Mouse (Mus musculus) midbrain, embryonic 11.5 days (tissue): ENCODE data around the gene St3gal3. TPM values are rescaled to one million over a fixed set of nuclear protein-coding genes. Genes with fewer than 3 reads are reported as not detected.

Experiments
- ATAC-seq: fragments of 200-750 bp; cut with Nextera tagmentation; 2 replicates; pipeline ENCODE4 v1.8.0; 2017; ENCODE audit warnings: moderate TSS enrichment, moderate library complexity; ENCODE audit not compliant: low FRiP score
- DNase-seq: peaks from one replicate; pipeline ENCODE4 v3.0.0; 2015; ENCODE audit warnings: low spot score; ENCODE audit errors: missing footprints
- H3K27ac ChIP-seq: fragments of 300-500 bp; sonication (generic); 2 replicates; pipeline ENCODE4 v1.5.1; 2014; ENCODE audit warnings: low read depth, low read length
- H3K27me3 ChIP-seq: fragments of 300-500 bp; sonication (generic); 2 replicates; pipeline ENCODE4 v1.6.1; 2014; ENCODE audit warnings: mild to moderate bottlenecking, low read length, moderate library complexity, mixed read lengths; ENCODE audit not compliant: control insufficient read depth, insufficient read depth
- H3K36me3 ChIP-seq: fragments of 300-500 bp; sonication (generic); 2 replicates; pipeline ENCODE4 v1.6.1; 2014; ENCODE audit warnings: mild to moderate bottlenecking, low read length, moderate library complexity, mixed read lengths; ENCODE audit not compliant: control insufficient read depth, insufficient read depth
- H3K4me1 ChIP-seq: fragments of 300-500 bp; sonication (generic); 2 replicates; pipeline ENCODE4 v1.6.1; 2014; ENCODE audit warnings: low read length; ENCODE audit not compliant: control insufficient read depth, insufficient read depth
- H3K4me2 ChIP-seq: fragments of 300-500 bp; sonication (generic); 2 replicates; pipeline ENCODE4 v1.6.1; 2014; ENCODE audit warnings: mild to moderate bottlenecking, moderate library complexity
- H3K4me3 ChIP-seq: fragments of 300-500 bp; sonication (generic); 2 replicates; pipeline ENCODE4 v1.5.1; 2014; ENCODE audit warnings: low read depth, low read length
- H3K9ac ChIP-seq: fragments of 300-500 bp; sonication (generic); 2 replicates; pipeline ENCODE4 v1.6.1; 2014; ENCODE audit warnings: low read length
- H3K9me3 ChIP-seq: fragments of 300-500 bp; sonication (generic); 2 replicates; pipeline ENCODE4 v1.6.1; 2016; ENCODE audit warnings: low read length; ENCODE audit not compliant: control insufficient read depth
- WGBS: fragments of 180-500 bp; shearing (Covaris S2); extraction: QIAGEN DNeasy Blood & Tissue Kit; methylation state at CpG from one replicate; pipeline ENCODE4 v1.1.7; 2014; 5-methylcytosine and 5-hydroxymethylcytosine counted together
- polyA plus RNA-seq: library from polyadenylated mRNA; unstranded; fragments of >200 nt; fragmentation: Nextera tagmentation; extraction: Ambion mirVana; gene quantifications from 2 replicates; pipeline ENCODE4 v1.2.1, GENCODE M21; 2014

St3gal3 gene
- polyA plus RNA-seq, 1 experiment from 2014 or later, result 5.7 TPM

- peak; percentile 81 for DNase-seq
- Histone ChIP-seq H3K4me1 (peaks cover 9% of the 10 kb centered on the region; the same call in 1 of the 2 replicates), H3K9me3 (no peaks in the 10 kb centered on the region)
These were observed 138.0 kb downstream of the St3gal3 start for GRCm38 (mm10) chr4:117996701-117997100.

GRCm38 (mm10) chr4:117995461-117995860 lies 139.3 kb downstream of the St3gal3 start:
- H3K36me3 ChIP-seq, result no peaks in the 10 kb centered on the region
- no peak overlapping the region for H3K4me3 ChIP-seq
- ATAC-seq (no peak), DNase-seq (no peak)
- H3K27ac ChIP-seq, result no peak overlapping the region
- WGBS, result 100% methylated on average over 1 of the region's 1 CpGs
- no peaks in the 10 kb centered on the region for H3K27me3 ChIP-seq
- H3K4me2 ChIP-seq, result no peak overlapping the region
- H3K4me1 ChIP-seq, result peaks cover 9% of the 10 kb centered on the region; the same call in 1 of the 2 replicates
- H3K9ac ChIP-seq, result no peak overlapping the region
- H3K9me3 ChIP-seq, result no peaks in the 10 kb centered on the region

More at GRCm38 (mm10) chr4:117996701-117997100, 138.0 kb downstream of the St3gal3 start:
- Histone ChIP-seq H3K27me3 (no peaks in the 10 kb centered on the region), H3K4me2 (no peak overlapping the region), H3K9ac (no peak overlapping the region), H3K27ac (no peak overlapping the region), H3K4me3 (no peak overlapping the region), H3K36me3 (no peaks in the 10 kb centered on the region)
- 79% methylated on average over 5 of the region's 5 CpGs for WGBS
- ATAC-seq, result no peak

GRCm38 (mm10) chr4:117993421-117993820 lies 141.3 kb downstream of the St3gal3 start:
- Histone ChIP-seq H3K9me3 (no peaks in the 10 kb centered on the region), H3K27ac (no peak overlapping the region), H3K27me3 (no peaks in the 10 kb centered on the region), H3K4me1 (peaks cover 9% of the 10 kb centered on the region; the same call in 1 of the 2 replicates), H3K36me3 (no peaks in the 10 kb centered on the region), H3K4me2 (no peak overlapping the region), H3K9ac (no peak overlapping the region), H3K4me3 (no peak overlapping the region)
- DNase-seq (no peak), ATAC-seq (no peak)
- 86% methylated on average over 2 of the region's 2 CpGs for WGBS

GRCm38 (mm10) chr4:117992872-117993271 lies 141.8 kb downstream of the St3gal3 start:
- H3K27me3 ChIP-seq, result no peaks in the 10 kb centered on the region
- H3K4me1 ChIP-seq, result peaks cover 6% of the 10 kb centered on the region; the same call in 1 of the 2 replicates
- 84% methylated on average over 7 of the region's 7 CpGs for WGBS
- H3K9ac ChIP-seq, result no peak overlapping the region
- no peak overlapping the region for H3K4me2 ChIP-seq
- H3K9me3 ChIP-seq, result no peaks in the 10 kb centered on the region
- no peak for DNase-seq
- no peak overlapping the region for H3K27ac ChIP-seq
- H3K36me3 ChIP-seq, result no peaks in the 10 kb centered on the region
- H3K4me3 ChIP-seq, result no peak overlapping the region
- ATAC-seq, result no peak

GRCm38 (mm10) chr4:117992036-117992435 lies 142.7 kb downstream of the St3gal3 start:
- Histone ChIP-seq H3K4me3 (no peak overlapping the region), H3K9ac (no peak overlapping the region), H3K36me3 (no peaks in the 10 kb centered on the region), H3K4me2 (no peak overlapping the region), H3K9me3 (no peaks in the 10 kb centered on the region), H3K4me1 (no peaks in the 10 kb centered on the region), H3K27ac (no peak overlapping the region), H3K27me3 (no peaks in the 10 kb centered on the region)
- ATAC-seq (no peak), DNase-seq (peak; percentile 77)
- WGBS, result 88% methylated on average over 3 of the region's 3 CpGs

- H3K36me3 ChIP-seq, result no peaks in the 10 kb centered on the region
- no peak for ATAC-seq
- WGBS, result 87% methylated on average over 8 of the region's 8 CpGs
- H3K27ac ChIP-seq, result no peak overlapping the region
- H3K4me3 ChIP-seq, result no peak overlapping the region
- H3K27me3 ChIP-seq, result no peaks in the 10 kb centered on the region
- H3K9me3 ChIP-seq, result no peaks in the 10 kb centered on the region
- DNase-seq, result peak; percentile 49
- no peaks in the 10 kb centered on the region for H3K4me1 ChIP-seq
- H3K9ac ChIP-seq, result no peak overlapping the region
- no peak overlapping the region for H3K4me2 ChIP-seq
These were observed 143.6 kb downstream of the St3gal3 start for GRCm38 (mm10) chr4:117991055-117991627.

GRCm38 (mm10) chr4:117990571-117990970 lies 144.1 kb downstream of the St3gal3 start:
- Histone ChIP-seq H3K27me3 (no peaks in the 10 kb centered on the region), H3K36me3 (no peaks in the 10 kb centered on the region), H3K4me1 (no peaks in the 10 kb centered on the region), H3K27ac (no peak overlapping the region), H3K4me3 (no peak overlapping the region), H3K9ac (no peak overlapping the region), H3K4me2 (no peak overlapping the region), H3K9me3 (no peaks in the 10 kb centered on the region)
- no peak for ATAC-seq
- 59% methylated on average over 3 of the region's 3 CpGs for WGBS
- DNase-seq, result peak; percentile 56

- Histone ChIP-seq H3K9me3 (no peaks in the 10 kb centered on the region), H3K4me2 (no peak overlapping the region), H3K9ac (no peak overlapping the region), H3K4me3 (no peak overlapping the region), H3K27me3 (no peaks in the 10 kb centered on the region), H3K27ac (no peak overlapping the region), H3K4me1 (no peaks in the 10 kb centered on the region), H3K36me3 (no peaks in the 10 kb centered on the region)
- ATAC-seq, result no peak
- peak; percentile 68 for DNase-seq
- WGBS, result 71% methylated on average over 12 of the region's 12 CpGs
These were observed 144.9 kb downstream of the St3gal3 start for GRCm38 (mm10) chr4:117989801-117990200.

GRCm38 (mm10) chr4:117986766-117987165 lies 147.9 kb downstream of the St3gal3 start:
- no peaks in the 10 kb centered on the region for H3K27me3 ChIP-seq
- no peak overlapping the region for H3K4me2 ChIP-seq
- no peak overlapping the region for H3K9ac ChIP-seq
- no peaks in the 10 kb centered on the region for H3K36me3 ChIP-seq
- 85% methylated on average over 8 of the region's 8 CpGs for WGBS
- DNase-seq (no peak), ATAC-seq (no peak)
- H3K27ac ChIP-seq, result no peak overlapping the region
- H3K4me3 ChIP-seq, result no peak overlapping the region
- H3K4me1 ChIP-seq, result no peaks in the 10 kb centered on the region
- H3K9me3 ChIP-seq, result no peaks in the 10 kb centered on the region
